Mouse (Mus musculus) liver, postnatal 0 days (tissue): ENCODE data around the gene Dhodh. TPM values are rescaled to one million over a fixed set of nuclear protein-coding genes. Genes with fewer than 3 reads are reported as not detected.
A peak's percentile ranks its signal among the peaks of the same experiment; 100 is the strongest.

Experiments
- ATAC-seq: fragments of 200-750 bp; cut with Nextera tagmentation; 2 replicates; pipeline ENCODE4 v1.8.0; 2017; ENCODE audit warnings: mild to moderate bottlenecking, moderate library complexity
- DNase-seq: peaks from one replicate; pipeline ENCODE4 v3.0.0-alpha.2; 2016
- H3K27ac ChIP-seq: fragments of 300-500 bp; sonication (generic); 2 replicates; pipeline ENCODE4 v1.5.1; 2014; ENCODE audit warnings: antibody characterized with exemption, moderate library complexity, mild to moderate bottlenecking, low read depth
- H3K27me3 ChIP-seq: fragments of 300-500 bp; sonication (generic); 2 replicates; pipeline ENCODE4 v1.6.1; 2014; ENCODE audit warnings: low read length, control low read depth, mixed read lengths; ENCODE audit not compliant: insufficient read depth
- H3K36me3 ChIP-seq: fragments of 300-500 bp; sonication (generic); replicated peaks from 2 replicates; pipeline ENCODE4 v1.6.1; 2014; ENCODE audit warnings: mild to moderate bottlenecking, control low read depth, low read length, moderate library complexity, mixed read lengths; ENCODE audit not compliant: insufficient read depth
- H3K4me1 ChIP-seq: fragments of 300-500 bp; sonication (generic); 2 replicates; pipeline ENCODE4 v1.6.1; 2014; ENCODE audit warnings: antibody characterized with exemption, mild to moderate bottlenecking, control low read depth; ENCODE audit not compliant: insufficient read depth
- H3K4me2 ChIP-seq: fragments of 300-500 bp; sonication (generic); 2 replicates; pipeline ENCODE4 v1.6.1; 2014; ENCODE audit warnings: low read depth, mild to moderate bottlenecking, low read length, moderate library complexity, mixed read lengths
- H3K4me3 ChIP-seq: fragments of 300-500 bp; sonication (generic); 2 replicates; pipeline ENCODE4 v1.5.1; 2014; ENCODE audit warnings: low read depth, low read length
- H3K9ac ChIP-seq: fragments of 300-500 bp; sonication (generic); replicated peaks from 2 replicates; pipeline ENCODE4 v1.6.1; 2014; ENCODE audit warnings: mild to moderate bottlenecking, moderate library complexity
- H3K9me3 ChIP-seq: fragments of 300-500 bp; sonication (generic); 2 replicates; pipeline ENCODE4 v1.6.1; 2016; ENCODE audit warnings: mild to moderate bottlenecking, control low read depth, low read length, mixed read lengths
- CTCF ChIP-seq: sonication (generic); IDR thresholded peaks from 2 replicates; pipeline ENCODE4 v1.5.1; 2016; ENCODE audit warnings: antibody characterized with exemption, low read depth
- EP300 ChIP-seq: IDR thresholded peaks from 2 replicates; pipeline ENCODE4 v1.6.1; 2016; ENCODE audit warnings: antibody characterized with exemption, low read depth, mild to moderate bottlenecking
- WGBS: fragments of 180-500 bp; shearing (Covaris S2); extraction: QIAGEN DNeasy Blood & Tissue Kit; methylation state at CpG from one replicate; pipeline ENCODE4 v1.1.7; 2014; ENCODE audit not compliant: insufficient replicate concordance; 5-methylcytosine and 5-hydroxymethylcytosine counted together
- polyA plus RNA-seq: library from polyadenylated mRNA; unstranded; fragments of >200 nt; fragmentation: Nextera tagmentation; extraction: Ambion mirVana; gene quantifications from 2 replicates; pipeline ENCODE4 v1.2.1, GENCODE M21; 2015

Gene Dhodh
- polyA plus RNA-seq, 1 experiment from 2014 or later = 11.4 TPM

GRCm38 (mm10) chr8:109592164-109592563 lies 16.3 kb downstream of the Dhodh start:
- Histone ChIP-seq H3K27ac (peak overlapping the region; percentile 60), H3K9me3 (no peaks in the 10 kb centered on the region), H3K4me1 (peaks cover 7% of the 10 kb centered on the region; the same call in 1 of the 2 replicates), H3K4me3 (no peak overlapping the region), H3K27me3 (no peaks in the 10 kb centered on the region), H3K9ac (0 out of 2 replicates have a peak overlapping the region, but pooled peaks have one; percentile 16), H3K36me3 (peaks cover 13% of the 10 kb centered on the region), H3K4me2 (peak overlapping the region; percentile 44)
- TF ChIP-seq CTCF (no peak), EP300 (no peak)
- no peak for DNase-seq
- peak; percentile 40 for ATAC-seq
- WGBS = 48% methylated on average over 5 of the region's 5 CpGs

DNA sequence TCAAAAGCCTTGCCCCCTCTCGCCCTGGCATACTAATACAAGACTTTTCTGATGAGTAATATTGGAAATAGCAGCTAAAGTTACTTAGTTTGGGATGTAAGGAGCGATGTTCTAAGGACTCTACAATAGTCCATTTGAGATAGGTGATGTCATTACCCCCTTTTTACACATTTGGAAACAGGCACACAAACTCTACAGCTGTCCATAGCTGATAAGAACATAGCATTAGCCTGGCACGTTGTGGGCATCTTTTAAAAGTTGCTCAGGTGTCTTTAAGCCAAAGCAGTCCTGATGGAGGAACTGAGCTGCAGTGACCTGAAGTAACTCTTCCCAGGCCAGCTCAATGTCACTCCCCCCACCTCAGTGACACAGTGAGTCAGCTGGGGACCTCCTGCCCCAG lies 17.1 kb downstream of the Dhodh start:
- peak overlapping the region; percentile 60 for H3K27ac ChIP-seq
- no peak for DNase-seq
- peak overlapping the region; percentile 48; the same call in 1 of the 2 replicates for H3K9ac ChIP-seq
- H3K4me2 ChIP-seq = peak overlapping the region; percentile 44
- H3K9me3 ChIP-seq = no peaks in the 10 kb centered on the region
- peaks cover 7% of the 10 kb centered on the region; the same call in 1 of the 2 replicates for H3K4me1 ChIP-seq
- H3K36me3 ChIP-seq = peaks cover 13% of the 10 kb centered on the region
- ATAC-seq = peak; percentile 51
- H3K4me3 ChIP-seq = no peak overlapping the region
- no peaks in the 10 kb centered on the region for H3K27me3 ChIP-seq
- WGBS = 63% methylated on average over 3 of the region's 3 CpGs
- TF ChIP-seq EP300 (peak; percentile 82), CTCF (no peak)

GRCm38 (mm10) chr8:109590901-109591300 lies 17.6 kb downstream of the Dhodh start:
- 89% methylated on average over 9 of the region's 9 CpGs for WGBS
- peaks cover 13% of the 10 kb centered on the region for H3K36me3 ChIP-seq

GRCm38 (mm10) chr8:109586972-109587504 lies 21.4 kb downstream of the Dhodh start:
- H3K9me3 ChIP-seq = no peaks in the 10 kb centered on the region
- H3K27me3 ChIP-seq = no peaks in the 10 kb centered on the region
- ATAC-seq (peak; percentile 66), DNase-seq (peak; percentile 73)
- WGBS = 52% methylated on average over 7 of the region's 7 CpGs
- peak overlapping the region; percentile 94 for H3K27ac ChIP-seq
- no peak overlapping the region for H3K9ac ChIP-seq
- H3K36me3 ChIP-seq = 0 out of 2 replicates have a peak, but pooled peaks cover 2% of the 10 kb centered on the region
- TF ChIP-seq EP300 = peak; percentile 14; the same call in 1 of the 2 replicates
- TF ChIP-seq CTCF = no peak
- peaks cover 17% of the 10 kb centered on the region for H3K4me1 ChIP-seq
- no peak overlapping the region for H3K4me2 ChIP-seq
- no peak overlapping the region for H3K4me3 ChIP-seq

More at GRCm38 (mm10) chr8:109590901-109591300, 17.6 kb downstream of the Dhodh start:
- no peaks in the 10 kb centered on the region for H3K27me3 ChIP-seq
- no peak overlapping the region for H3K9ac ChIP-seq
- ATAC-seq (no peak), DNase-seq (no peak)
- H3K27ac ChIP-seq = no peak overlapping the region; the same call in 1 of the 2 replicates
- 0 out of 2 replicates have a peak overlapping the region, but pooled peaks have one; percentile 44 for H3K4me2 ChIP-seq
- TF ChIP-seq CTCF = no peak
- no peak for TF ChIP-seq EP300
- H3K4me3 ChIP-seq = no peak overlapping the region
- H3K4me1 ChIP-seq = peaks cover 11% of the 10 kb centered on the region; the same call in 1 of the 2 replicates
- H3K9me3 ChIP-seq = no peaks in the 10 kb centered on the region

DNA sequence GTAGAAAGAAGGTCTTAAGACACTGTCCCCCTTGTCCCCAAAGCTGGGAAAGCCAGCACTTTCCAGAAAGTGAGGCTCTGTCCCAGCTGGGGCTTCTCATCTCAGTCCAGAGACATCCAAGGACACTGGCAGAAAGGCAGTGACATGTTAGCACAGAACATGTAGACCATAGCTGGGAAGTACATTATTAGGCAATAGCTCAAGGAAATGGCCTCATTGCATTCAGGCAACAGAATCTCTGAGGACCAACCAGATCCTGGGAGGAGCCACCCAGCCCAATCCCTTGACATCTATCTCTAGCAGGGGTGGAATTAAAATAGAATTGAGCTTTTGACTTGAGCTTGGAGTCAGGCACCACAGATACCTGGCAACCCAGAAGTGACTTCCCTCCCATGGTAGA lies 22.8 kb downstream of the Dhodh start:
- 0 out of 2 replicates have a peak overlapping the region, but pooled peaks have one; percentile 44 for H3K9ac ChIP-seq
- H3K4me2 ChIP-seq = peak overlapping the region; percentile 43
- H3K4me1 ChIP-seq = peaks cover 13% of the 10 kb centered on the region
- H3K27me3 ChIP-seq = no peaks in the 10 kb centered on the region
- DNase-seq (no peak), ATAC-seq (peak; percentile 57)
- H3K36me3 ChIP-seq = no peaks in the 10 kb centered on the region
- TF ChIP-seq EP300 = peak; percentile 62
- TF ChIP-seq CTCF = no peak
- H3K27ac ChIP-seq = peak overlapping the region; percentile 94
- H3K4me3 ChIP-seq = no peak overlapping the region
- no peaks in the 10 kb centered on the region for H3K9me3 ChIP-seq

- no peak for DNase-seq
- no peaks in the 10 kb centered on the region for H3K27me3 ChIP-seq
- peak overlapping the region; percentile 44; the same call in 1 of the 2 replicates for H3K9ac ChIP-seq
- TF ChIP-seq CTCF (no peak), EP300 (no peak)
- H3K27ac ChIP-seq = peak overlapping the region; percentile 94
- H3K36me3 ChIP-seq = no peaks in the 10 kb centered on the region
- no peaks in the 10 kb centered on the region for H3K9me3 ChIP-seq
- 65% methylated on average over 3 of the region's 3 CpGs for WGBS
- H3K4me2 ChIP-seq = peak overlapping the region; percentile 43; the same call in 1 of the 2 replicates
- H3K4me3 ChIP-seq = 0 out of 2 replicates have a peak overlapping the region, but pooled peaks have one; percentile 7
- peak; percentile 74 for ATAC-seq
- H3K4me1 ChIP-seq = peaks cover 13% of the 10 kb centered on the region
These were observed 23.6 kb downstream of the Dhodh start for GRCm38 (mm10) chr8:109584830-109585229.
